8 mouse cellular contexts compared by ENCODE assay signal in the genomic region with DNA sequence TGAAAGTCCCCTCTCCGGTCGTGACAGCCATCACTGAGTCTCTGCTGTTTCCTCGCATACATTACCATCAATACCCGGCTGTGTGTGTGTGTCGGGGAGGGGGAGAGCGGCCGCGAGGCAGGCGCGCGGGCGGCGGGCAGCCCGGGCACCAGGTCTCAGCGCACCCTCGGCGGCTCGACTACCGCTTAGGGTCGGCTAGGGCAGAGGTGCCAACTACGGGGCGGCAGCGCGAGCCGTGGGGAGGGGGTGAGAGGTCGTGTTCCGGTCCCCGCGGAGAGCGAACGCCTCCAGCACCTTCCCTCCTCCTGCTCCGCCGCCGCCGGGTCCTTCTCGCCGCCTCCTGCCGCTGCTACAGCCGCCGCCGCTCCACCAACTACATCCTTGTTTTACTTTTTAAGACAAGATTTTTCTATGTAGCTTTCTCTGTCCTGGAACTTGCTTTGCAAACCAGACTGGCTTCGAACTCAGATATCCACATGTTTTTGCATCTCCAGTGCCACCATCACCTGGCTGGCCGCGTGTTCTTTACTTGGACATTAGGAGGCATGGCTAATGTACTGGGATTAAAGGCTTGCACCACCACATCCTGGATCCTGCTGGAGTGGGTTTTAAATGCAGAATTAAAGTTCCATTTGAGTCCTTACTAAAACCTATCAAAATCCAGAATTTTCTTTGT. TPM values are rescaled to one million over a fixed set of nuclear protein-coding genes. Genes with fewer than 3 reads are reported as not detected.
DNase-seq lines count a peak whose midpoint lies in the region; ATAC-seq and TF ChIP-seq lines count a peak whose summit lies in the region.

No protein-coding gene starts in this region.

- H3K4me1 ChIP-seq in embryonic facial prominence, embryonic 15.5 days, result peaks cover 15% of the 10 kb centered on the region
- H3K4me1 ChIP-seq in intestine, embryonic 14.5 days (replicated peaks; ENCODE audit: control insufficient read depth, insufficient read depth, low read length), result no peaks in the 10 kb centered on the region
- no peaks in the 10 kb centered on the region for H3K4me1 ChIP-seq in midbrain, postnatal 0 days (ENCODE audit: insufficient read depth, low read length)

- no peak for DNase-seq in layer of hippocampus, adult 2 months (ENCODE audit: low spot score in 2 of 2)
- no peak for DNase-seq in layer of hippocampus, postnatal 25 days (ENCODE audit: extremely low spot score in 1 of 2, low spot score in 1 of 2)
- peak; percentile 75 for DNase-seq in intestine, embryonic 14.5 days (ENCODE audit: low spot score)
- DNase-seq in midbrain, postnatal 0 days (ENCODE audit: low spot score), result peak; percentile 19
- no peak for DNase-seq in cerebellum, adult 11 months
- no peak for DNase-seq in natural killer cell, adult 2 months (ENCODE audit: low spot score in 2 of 2)
- no peak for DNase-seq in ovary, postnatal 36 days (ENCODE audit: low spot score)

- no peak overlapping the region for H3K27ac ChIP-seq in layer of hippocampus, adult 2 months
- H3K27ac ChIP-seq in embryonic facial prominence, embryonic 15.5 days (replicated peaks), result no peak overlapping the region
- no peak overlapping the region for H3K27ac ChIP-seq in intestine, embryonic 14.5 days (ENCODE audit: low read depth)
- H3K27ac ChIP-seq in midbrain, postnatal 0 days (ENCODE audit: low read depth, low read length), result no peak overlapping the region

- peaks cover 11% of the 10 kb centered on the region; the same call in 1 of the 2 replicates for H3K27me3 ChIP-seq in embryonic facial prominence, embryonic 15.5 days
- H3K27me3 ChIP-seq in intestine, embryonic 14.5 days (replicated peaks; ENCODE audit: control insufficient read depth, insufficient read depth, low read length), result peaks cover 16% of the 10 kb centered on the region
- no peaks in the 10 kb centered on the region for H3K27me3 ChIP-seq in midbrain, postnatal 0 days (ENCODE audit: insufficient read depth, low read length)

- peak overlapping the region; percentile 48 for H3K4me3 ChIP-seq in layer of hippocampus, adult 2 months
- peak overlapping the region; percentile 41 for H3K4me3 ChIP-seq in embryonic facial prominence, embryonic 15.5 days (replicated peaks)
- H3K4me3 ChIP-seq in intestine, embryonic 14.5 days (ENCODE audit: low read depth, low read length), result peak overlapping the region; percentile 36
- H3K4me3 ChIP-seq in midbrain, postnatal 0 days (ENCODE audit: low read depth, low read length), result peak overlapping the region; percentile 40

- H3K36me3 ChIP-seq in embryonic facial prominence, embryonic 15.5 days, result no peaks in the 10 kb centered on the region
- no peaks in the 10 kb centered on the region for H3K36me3 ChIP-seq in intestine, embryonic 14.5 days (ENCODE audit: control insufficient read depth, insufficient read depth, low read length)
- no peaks in the 10 kb centered on the region for H3K36me3 ChIP-seq in midbrain, postnatal 0 days (ENCODE audit: insufficient read depth, low read length)

- TF ChIP-seq CTCF in layer of hippocampus, adult 2 months (conservative IDR thresholded peaks at IDR 0.05), result no peak
- no peak for TF ChIP-seq CTCF in midbrain, postnatal 0 days (IDR thresholded peaks at IDR 0.05)

- no peak for ATAC-seq in embryonic facial prominence, embryonic 15.5 days (ENCODE audit: insufficient number of reproducible peaks, low FRiP score, low TSS enrichment, low read depth)
- peak; percentile 32; the same call in 1 of the 2 replicates for ATAC-seq in intestine, embryonic 14.5 days (replicated peaks; ENCODE audit: low FRiP score, low TSS enrichment, low read depth)
- peak; percentile 49; the same call in 1 of the 2 replicates for ATAC-seq in midbrain, postnatal 0 days (ENCODE audit: low FRiP score)

- peak overlapping the region; percentile 82 for H3K4me2 ChIP-seq in embryonic facial prominence, embryonic 15.5 days (replicated peaks)
- H3K4me2 ChIP-seq in intestine, embryonic 14.5 days (ENCODE audit: low read length), result peak overlapping the region; percentile 69
- peak overlapping the region; percentile 61 for H3K4me2 ChIP-seq in midbrain, postnatal 0 days (ENCODE audit: low read depth, low read length, poor library complexity, severe bottlenecking)

- H3K9me3 ChIP-seq in embryonic facial prominence, embryonic 15.5 days (replicated peaks), result no peaks in the 10 kb centered on the region
- no peaks in the 10 kb centered on the region for H3K9me3 ChIP-seq in intestine, embryonic 14.5 days (ENCODE audit: control insufficient read depth, low read length)
- H3K9me3 ChIP-seq in midbrain, postnatal 0 days (ENCODE audit: low read length), result no peaks in the 10 kb centered on the region

- WGBS in embryonic facial prominence, embryonic 15.5 days, result under 1% methylated on average over 43 of the region's 44 CpGs
- WGBS in intestine, embryonic 14.5 days, result 1% methylated on average over 39 of the region's 44 CpGs
- WGBS in midbrain, postnatal 0 days, result under 1% methylated on average over 40 of the region's 44 CpGs

- no peak overlapping the region for H3K9ac ChIP-seq in embryonic facial prominence, embryonic 15.5 days
- peak overlapping the region; percentile 29; the same call in 1 of the 2 replicates for H3K9ac ChIP-seq in intestine, embryonic 14.5 days (ENCODE audit: low read length)
- H3K9ac ChIP-seq in midbrain, postnatal 0 days (replicated peaks; ENCODE audit: low read length, poor library complexity, severe bottlenecking), result no peak overlapping the region

RNA-seq across cellular contexts. Expression of gene Mogat2, which starts 10.6 kb away (rescaled TPM):
- total RNA-seq in layer of hippocampus, adult 2 months (2021), result not detected
- not detected for total RNA-seq in layer of hippocampus, postnatal 25 days (2021)
- 2.5 TPM in 2 replicates for polyA plus RNA-seq in embryonic facial prominence, embryonic 15.5 days (2015; fragmentation: Nextera tagmentation; extraction: Ambion mirVana)
- 40.1 and 48.6 TPM in 2 replicates for polyA plus RNA-seq in intestine, embryonic 14.5 days (2014; fragmentation: Nextera tagmentation; extraction: Ambion mirVana)
- 0.71 TPM in 1 of 2 replicates, not detected in the other for total RNA-seq in midbrain, postnatal 0 days (2014; rRNA removed)
- 0.33 and 0.38 TPM in 2 replicates for polyA plus RNA-seq in midbrain, postnatal 0 days (2015; fragmentation: Nextera tagmentation; extraction: Ambion mirVana)

RNA-seq across cellular contexts. Expression of gene Map6, which starts 18.2 kb away (rescaled TPM):
- 10 to 100 TPM; 96.6 to 98.6 TPM for total RNA-seq in layer of hippocampus, adult 2 months (2021)
- total RNA-seq in layer of hippocampus, postnatal 25 days (2021), result 100 to 1,000 TPM; 102 to 107 TPM
- polyA plus RNA-seq in embryonic facial prominence, embryonic 15.5 days (2015; fragmentation: Nextera tagmentation; extraction: Ambion mirVana), result 9.3 and 11.0 TPM in 2 replicates
- polyA plus RNA-seq in intestine, embryonic 14.5 days (2014; fragmentation: Nextera tagmentation; extraction: Ambion mirVana), result 6.1 and 6.2 TPM in 2 replicates
- 326 and 332 TPM in 2 replicates for total RNA-seq in midbrain, postnatal 0 days (2014; rRNA removed)
- 117 and 126 TPM in 2 replicates for polyA plus RNA-seq in midbrain, postnatal 0 days (2015; fragmentation: Nextera tagmentation; extraction: Ambion mirVana)

Comparison
In these comparisons a context has a peak if more than half of its experiments do, and no peak if none do; other contexts are left out.
1. DNase-seq: peak in intestine, embryonic 14.5 days (single experiment) and midbrain, postnatal 0 days (single experiment); none in layer of hippocampus, adult 2 months (0 of 2), layer of hippocampus, postnatal 25 days (0 of 2), cerebellum, adult 11 months (single experiment), natural killer cell, adult 2 months (0 of 2) and ovary, postnatal 36 days (single experiment).
2. Peak in every context shown above with its lines, with median percentiles within 50 percentile points of each other: H3K4me3 ChIP-seq and H3K4me2 ChIP-seq.